Mouse (Mus musculus) midbrain, embryonic 11.5 days (tissue): Measurements from ENCODE around the gene Lhx3. TPM values are rescaled to one million over a fixed set of nuclear protein-coding genes. Genes with fewer than 3 reads are reported as not detected.

Experiments used
- ATAC-seq: fragments of 200-750 bp; cut with Nextera tagmentation; 2 replicates; pipeline ENCODE4 v1.8.0; 2017; ENCODE audit warnings: moderate TSS enrichment, moderate library complexity; ENCODE audit not compliant: low FRiP score
- DNase-seq: peaks from one replicate; pipeline ENCODE4 v3.0.0; 2015; ENCODE audit warnings: low spot score; ENCODE audit errors: missing footprints
- H3K27ac ChIP-seq: fragments of 300-500 bp; sonication (generic); 2 replicates; pipeline ENCODE4 v1.5.1; 2014; ENCODE audit warnings: low read depth, low read length
- H3K27me3 ChIP-seq: fragments of 300-500 bp; sonication (generic); 2 replicates; pipeline ENCODE4 v1.6.1; 2014; ENCODE audit warnings: mild to moderate bottlenecking, low read length, moderate library complexity, mixed read lengths; ENCODE audit not compliant: control insufficient read depth, insufficient read depth
- H3K36me3 ChIP-seq: fragments of 300-500 bp; sonication (generic); 2 replicates; pipeline ENCODE4 v1.6.1; 2014; ENCODE audit warnings: mild to moderate bottlenecking, low read length, moderate library complexity, mixed read lengths; ENCODE audit not compliant: control insufficient read depth, insufficient read depth
- H3K4me1 ChIP-seq: fragments of 300-500 bp; sonication (generic); 2 replicates; pipeline ENCODE4 v1.6.1; 2014; ENCODE audit warnings: low read length; ENCODE audit not compliant: control insufficient read depth, insufficient read depth
- H3K4me2 ChIP-seq: fragments of 300-500 bp; sonication (generic); 2 replicates; pipeline ENCODE4 v1.6.1; 2014; ENCODE audit warnings: mild to moderate bottlenecking, moderate library complexity
- H3K4me3 ChIP-seq: fragments of 300-500 bp; sonication (generic); 2 replicates; pipeline ENCODE4 v1.5.1; 2014; ENCODE audit warnings: low read depth, low read length
- H3K9ac ChIP-seq: fragments of 300-500 bp; sonication (generic); 2 replicates; pipeline ENCODE4 v1.6.1; 2014; ENCODE audit warnings: low read length
- H3K9me3 ChIP-seq: fragments of 300-500 bp; sonication (generic); 2 replicates; pipeline ENCODE4 v1.6.1; 2016; ENCODE audit warnings: low read length; ENCODE audit not compliant: control insufficient read depth
- WGBS: fragments of 180-500 bp; shearing (Covaris S2); extraction: QIAGEN DNeasy Blood & Tissue Kit; methylation state at CpG from one replicate; pipeline ENCODE4 v1.1.7; 2014; 5-methylcytosine and 5-hydroxymethylcytosine counted together
- polyA plus RNA-seq: library from polyadenylated mRNA; unstranded; fragments of >200 nt; fragmentation: Nextera tagmentation; extraction: Ambion mirVana; gene quantifications from 2 replicates; pipeline ENCODE4 v1.2.1, GENCODE M21; 2014

Lhx3 gene
- polyA plus RNA-seq, 1 experiment from 2014 or later, result 0.10 TPM

- DNase-seq, result no peak
- Histone ChIP-seq H3K4me1 (peaks cover 10% of the 10 kb centered on the region), H3K4me2 (no peak overlapping the region), H3K4me3 (no peak overlapping the region), H3K36me3 (no peaks in the 10 kb centered on the region), H3K27me3 (no peaks in the 10 kb centered on the region), H3K9ac (no peak overlapping the region), H3K9me3 (no peaks in the 10 kb centered on the region), H3K27ac (no peak overlapping the region)
- 93% methylated on average over 3 of the region's 3 CpGs for WGBS
- ATAC-seq, result no peak
These were observed 41.2 kb downstream of the Lhx3 start for GRCm38 (mm10) chr2:26166890-26167289.

GRCm38 (mm10) chr2:26158064-26158463 is 50.0 kb downstream of the Lhx3 start:
- Histone ChIP-seq H3K9ac (no peak overlapping the region), H3K4me2 (no peak overlapping the region), H3K9me3 (no peaks in the 10 kb centered on the region), H3K36me3 (no peaks in the 10 kb centered on the region), H3K4me3 (no peak overlapping the region), H3K27me3 (no peaks in the 10 kb centered on the region), H3K4me1 (peaks cover 5% of the 10 kb centered on the region), H3K27ac (no peak overlapping the region)
- WGBS, result 89% methylated on average over 9 of the region's 9 CpGs
- DNase-seq (peak; percentile 79), ATAC-seq (no peak)

- Histone ChIP-seq H3K27ac (no peak overlapping the region), H3K36me3 (no peaks in the 10 kb centered on the region), H3K9ac (no peak overlapping the region), H3K9me3 (no peaks in the 10 kb centered on the region), H3K4me1 (peaks cover 5% of the 10 kb centered on the region), H3K4me3 (no peak overlapping the region), H3K4me2 (no peak overlapping the region), H3K27me3 (no peaks in the 10 kb centered on the region)
- DNase-seq (peak; percentile 72), ATAC-seq (peak; percentile 59; the same call in 1 of the 2 replicates)
- WGBS, result 71% methylated on average over 10 of the region's 10 CpGs
These were observed 51.7 kb downstream of the Lhx3 start for GRCm38 (mm10) chr2:26156191-26156977.

GRCm38 (mm10) chr2:26155737-26156136 is 52.4 kb downstream of the Lhx3 start:
- no peaks in the 10 kb centered on the region for H3K9me3 ChIP-seq
- no peak for DNase-seq
- no peak overlapping the region for H3K4me2 ChIP-seq
- 79% methylated on average over 3 of the region's 3 CpGs for WGBS
- peaks cover 5% of the 10 kb centered on the region for H3K4me1 ChIP-seq
- no peak overlapping the region for H3K4me3 ChIP-seq
- H3K36me3 ChIP-seq, result no peaks in the 10 kb centered on the region
- no peak overlapping the region for H3K27ac ChIP-seq
- ATAC-seq, result no peak
- no peak overlapping the region for H3K9ac ChIP-seq
- no peaks in the 10 kb centered on the region for H3K27me3 ChIP-seq

GRCm38 (mm10) chr2:26154586-26154985 is 53.5 kb downstream of the Lhx3 start:
- DNase-seq, result peak; percentile 73
- Histone ChIP-seq H3K9ac (no peak overlapping the region), H3K4me2 (no peak overlapping the region), H3K27ac (no peak overlapping the region), H3K36me3 (no peaks in the 10 kb centered on the region), H3K4me3 (no peak overlapping the region), H3K4me1 (peaks cover 5% of the 10 kb centered on the region), H3K9me3 (no peaks in the 10 kb centered on the region), H3K27me3 (no peaks in the 10 kb centered on the region)
- WGBS, result 68% methylated on average over 5 of the region's 5 CpGs
- ATAC-seq, result no peak

- H3K27ac ChIP-seq, result no peak overlapping the region
- H3K4me3 ChIP-seq, result no peak overlapping the region
- no peaks in the 10 kb centered on the region for H3K36me3 ChIP-seq
- no peaks in the 10 kb centered on the region for H3K9me3 ChIP-seq
- 5% methylated on average over 4 of the region's 4 CpGs for WGBS
- H3K4me1 ChIP-seq, result peaks cover 5% of the 10 kb centered on the region
- DNase-seq (peak; percentile 94), ATAC-seq (peak; percentile 78)
- no peak overlapping the region for H3K9ac ChIP-seq
- no peaks in the 10 kb centered on the region for H3K27me3 ChIP-seq
- H3K4me2 ChIP-seq, result no peak overlapping the region
These were observed 54.2 kb downstream of the Lhx3 start for GRCm38 (mm10) chr2:26153909-26154340.

GRCm38 (mm10) chr2:26153295-26153694 is 54.8 kb downstream of the Lhx3 start:
- Histone ChIP-seq H3K9me3 (no peaks in the 10 kb centered on the region), H3K27me3 (no peaks in the 10 kb centered on the region), H3K9ac (no peak overlapping the region), H3K36me3 (no peaks in the 10 kb centered on the region), H3K4me2 (no peak overlapping the region), H3K4me3 (no peak overlapping the region), H3K4me1 (peaks cover 5% of the 10 kb centered on the region), H3K27ac (no peak overlapping the region)
- ATAC-seq (no peak; the same call in 1 of the 2 replicates), DNase-seq (peak; percentile 88)
- 33% methylated on average over 4 of the region's 4 CpGs for WGBS

Other genes with a start within 250 kb of the Lhx3 start
- 34.4 and 46.8 TPM in 2 replicates for gene Camsap1, start 225.0 kb downstream of the Lhx3 start, polyA plus RNA-seq
- gene Ubac1, start 186.5 kb downstream of the Lhx3 start, polyA plus RNA-seq, result 96.1 and 101 TPM in 2 replicates
- 4.0 and 4.5 TPM in 2 replicates for gene Nacc2, start 85.1 kb downstream of the Lhx3 start, polyA plus RNA-seq
- gene Qsox2, start 29.2 kb upstream of the Lhx3 start, polyA plus RNA-seq, result 18.2 and 18.4 TPM in 2 replicates
- gene Ccdc187, start 86.3 kb upstream of the Lhx3 start, polyA plus RNA-seq, result 0.05 and 0.10 TPM in 2 replicates
- 46.2 and 53.3 TPM in 2 replicates for gene Gpsm1, start 107.2 kb upstream of the Lhx3 start, polyA plus RNA-seq
- 29.5 and 35.0 TPM in 2 replicates for gene Dnlz, start 143.8 kb upstream of the Lhx3 start, polyA plus RNA-seq
- 0.99 and 1.1 TPM in 2 replicates for gene Card9, start 152.6 kb upstream of the Lhx3 start, polyA plus RNA-seq
- gene Snapc4, start 172.4 kb upstream of the Lhx3 start, polyA plus RNA-seq, result 22.3 and 22.5 TPM in 2 replicates
- gene Entr1, start 181.0 kb upstream of the Lhx3 start, polyA plus RNA-seq, result 115 and 119 TPM in 2 replicates
- gene Pmpca, start 181.1 kb upstream of the Lhx3 start, polyA plus RNA-seq, result 110 and 118 TPM in 2 replicates
- 21.5 and 23.3 TPM in 2 replicates for gene Inpp5e, start 200.9 kb upstream of the Lhx3 start, polyA plus RNA-seq
- 28.2 and 29.8 TPM in 2 replicates for gene Sec16a, start 236.9 kb upstream of the Lhx3 start, polyA plus RNA-seq